ENCODE assay signal across 15 mouse cellular contexts in genomic region chr9:103430431-103431220, GRCm38 (mm10). TPM values are rescaled to one million over a fixed set of nuclear protein-coding genes. Genes with fewer than 3 reads are reported as not detected.
"Had no signal": no experiment of that assay in that cellular context is flagged by ENCODE, and none has a peak within 500 bp of the region (broad histone marks: within the 10 kb centered on the region; RNA-seq: fewer than 3 reads in every experiment).

No protein-coding gene starts in this region.

- H3K27me3 ChIP-seq: kidney, embryonic 15.5 days; liver, embryonic 13.5 days; midbrain, embryonic 12.5 days; midbrain, embryonic 15.5 days; neural tube, embryonic 13.5 days had no signal

- H3K4me1 ChIP-seq: liver, embryonic 13.5 days had no signal

- H3K4me2 ChIP-seq: kidney, embryonic 15.5 days; liver, embryonic 13.5 days; midbrain, embryonic 12.5 days; midbrain, embryonic 15.5 days; neural tube, embryonic 13.5 days had no signal

- DNase-seq: kidney, postnatal 10 days; kidney, postnatal 36 days; layer of hippocampus, postnatal 36 days; liver, embryonic 13.5 days; lung, adult 2 months; retina, postnatal 1 day; right cerebral cortex, postnatal 25 days; thymus, adult 18-20 months had no signal

- H3K4me3 ChIP-seq: kidney, embryonic 15.5 days; left cerebral cortex, adult 2 months; liver, embryonic 13.5 days; midbrain, embryonic 12.5 days; midbrain, embryonic 15.5 days; neural tube, embryonic 13.5 days had no signal

- ATAC-seq: midbrain, embryonic 15.5 days had no signal

- H3K27ac ChIP-seq: kidney, embryonic 15.5 days; left cerebral cortex, adult 2 months; liver, embryonic 13.5 days; macrophage; midbrain, embryonic 12.5 days; midbrain, embryonic 15.5 days; neural tube, embryonic 13.5 days had no signal

- H3K9ac ChIP-seq: kidney, embryonic 15.5 days; liver, embryonic 13.5 days; midbrain, embryonic 12.5 days; midbrain, embryonic 15.5 days; neural tube, embryonic 13.5 days had no signal

- H3K9me3 ChIP-seq: kidney, embryonic 15.5 days; liver, embryonic 13.5 days; midbrain, embryonic 12.5 days; midbrain, embryonic 15.5 days; neural tube, embryonic 13.5 days had no signal

- H3K36me3 ChIP-seq: kidney, embryonic 15.5 days; liver, embryonic 13.5 days; midbrain, embryonic 12.5 days; midbrain, embryonic 15.5 days; neural tube, embryonic 13.5 days had no signal

RNA-seq across cellular contexts. Expression of gene Bfsp2, which starts 49.6 kb away (rescaled TPM):
- total RNA-seq: liver, adult 2 months had no signal
- polyA plus RNA-seq: macrophage had no signal
